Mouse (Mus musculus) lung, postnatal 10 days (tissue): ENCODE measurements around the gene Yme1l1.

ENCODE experiments used
- DNase-seq: peaks from one replicate; pipeline ENCODE4 v3.0.0; 2021

The Yme1l1 gene

GRCm38 (mm10) chr2:23155777-23156607 lies at the start of gene Yme1l1, which contains the start of gene Mastl:
Gene Yme1l1, plus strand, starts transcription at chr2:23156369.
Gene Mastl, minus strand, starts transcription at chr2:23156024.
- DNase-seq, result peak; percentile 98

- DNase-seq, result no peak
Observed at GRCm38 (mm10) chr2:23119573-23119972, 36.6 kb upstream of the Yme1l1 start.

GRCm38 (mm10) chr2:23155199-23155621 lies 959 bp upstream of the Yme1l1 start:
- DNase-seq, result no peak

GRCm38 (mm10) chr2:23156608-23157081 lies 476 bp downstream of the Yme1l1 start:
- DNase-seq, result no peak

GRCm38 (mm10) chr2:23172305-23172704 lies 16.1 kb downstream of the Yme1l1 start:
- DNase-seq, result no peak

DNA sequence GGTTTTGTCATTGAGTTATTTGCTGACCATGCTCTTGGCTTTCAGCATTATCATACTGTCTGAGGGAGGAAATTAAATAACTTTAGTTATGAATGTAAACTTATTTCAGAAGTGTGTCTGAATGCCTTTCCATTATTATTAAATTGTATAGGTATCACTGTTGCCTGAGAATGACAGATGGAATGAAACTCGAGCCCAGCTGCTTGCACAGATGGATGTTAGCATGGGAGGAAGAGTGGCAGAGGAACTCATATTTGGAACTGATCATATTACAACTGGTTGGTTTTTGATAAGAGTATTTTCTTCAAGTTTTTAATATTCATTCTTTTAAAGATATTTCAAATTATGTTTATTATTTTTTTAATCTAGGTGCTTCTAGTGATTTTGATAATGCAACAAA lies 38.2 kb downstream of the Yme1l1 start:
- DNase-seq, result no peak

GRCm38 (mm10) chr2:23201034-23201433 lies 44.9 kb downstream of the Yme1l1 start:
- DNase-seq, result no peak

GRCm38 (mm10) chr2:23202900-23203670 lies 46.9 kb downstream of the Yme1l1 start:
- no peak for DNase-seq

- DNase-seq, result no peak
Observed at GRCm38 (mm10) chr2:23207070-23207526, 50.9 kb downstream of the Yme1l1 start, which contains the start of gene 4931423N10Rik. Gene 4931423N10Rik, plus strand, starts transcription at chr2:23207476.

DNA sequence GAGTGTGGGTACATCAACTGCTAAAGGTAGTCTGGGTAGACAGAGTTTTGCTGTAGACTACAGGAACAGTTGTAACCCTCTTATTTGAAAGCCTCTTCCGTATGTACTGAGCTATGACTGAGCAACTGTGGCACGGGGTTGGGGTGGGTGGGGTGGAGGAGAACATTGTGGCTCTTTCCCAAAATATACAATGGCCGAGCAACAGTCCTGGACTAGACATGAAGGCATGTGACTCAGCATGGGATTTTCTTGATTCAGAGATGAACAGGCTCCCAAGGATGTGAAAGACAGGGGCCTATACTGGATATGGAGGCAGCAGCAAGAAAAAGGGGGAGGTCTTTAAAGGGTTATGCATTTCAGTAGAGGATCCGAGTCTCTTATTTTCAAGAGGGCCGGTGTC lies 57.5 kb downstream of the Yme1l1 start:
- DNase-seq, result no peak

DNA sequence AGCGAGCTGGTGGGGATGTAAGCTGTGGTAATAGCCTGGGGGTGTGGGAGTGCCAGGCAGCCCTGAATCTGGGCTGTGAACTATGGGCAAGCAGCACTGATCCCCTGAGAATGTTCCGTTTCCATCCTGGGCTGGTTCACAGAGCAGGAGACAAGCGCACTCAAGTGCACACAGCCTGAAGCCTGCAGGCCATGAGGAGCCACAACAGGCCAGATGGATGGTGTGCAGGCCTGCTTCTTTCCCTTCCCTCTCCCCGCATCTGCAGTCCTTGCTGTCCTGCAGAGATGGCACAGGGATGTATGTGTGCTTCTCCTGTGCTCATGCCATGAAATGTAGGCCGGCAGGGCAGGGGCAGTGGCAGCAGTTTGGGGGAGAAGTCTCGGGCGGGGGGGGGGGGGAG lies 69.0 kb downstream of the Yme1l1 start:
- no peak for DNase-seq

GRCm38 (mm10) chr2:23228463-23228862 lies 72.3 kb downstream of the Yme1l1 start:
- DNase-seq, result no peak

DNA sequence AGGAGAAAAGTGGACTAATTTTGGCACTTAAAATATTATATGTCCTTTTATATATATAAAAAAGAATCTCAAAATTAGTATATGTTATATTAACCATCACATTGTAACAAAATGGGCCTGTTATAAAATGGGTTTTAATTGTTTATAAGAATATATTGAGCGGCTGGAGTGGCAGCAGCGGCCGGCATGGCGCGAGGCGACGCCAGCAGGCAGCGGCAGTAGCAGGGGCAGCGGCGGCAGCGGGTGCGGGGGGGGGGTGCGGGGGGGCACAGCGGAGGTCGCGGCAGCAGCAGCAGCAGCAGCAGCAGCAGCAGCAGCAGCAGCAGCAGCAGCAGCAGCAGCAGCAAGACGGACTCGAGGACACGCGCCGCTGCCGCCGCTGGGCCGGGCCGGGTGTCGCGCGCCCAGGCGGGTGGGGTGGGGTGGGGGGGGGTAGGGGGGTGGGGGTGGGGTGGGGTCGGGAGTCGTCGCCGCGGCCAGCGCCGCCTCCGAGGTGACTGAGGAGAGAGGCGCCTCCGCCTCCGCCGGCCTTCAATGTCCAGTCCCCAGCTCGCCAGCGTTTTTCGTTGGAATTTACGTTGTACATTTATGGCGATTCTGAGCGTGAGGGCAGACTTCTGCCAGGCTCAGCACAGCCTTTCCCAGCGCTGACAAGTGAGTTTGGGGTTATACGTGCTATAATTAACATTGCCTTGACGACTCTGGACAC lies 78.0 kb downstream of the Yme1l1 start:
- peak; percentile 1 for DNase-seq
